Mouse (Mus musculus) cerebral cortex, adult 2 months (tissue): Measurements from ENCODE around the gene Entpd8.

Experiments
- WGBS: fragments of 180-500 bp; shearing (Covaris S2); methylation state at CpG from one replicate; pipeline ENCODE4 v1.1.7; 2018; 5-methylcytosine and 5-hydroxymethylcytosine counted together

The Entpd8 gene

GRCm38 (mm10) chr2:25098005-25098615 lies 18.0 kb downstream of the Entpd8 start:
- WGBS, result 65% methylated on average over 3 of the region's 3 CpGs

DNA sequence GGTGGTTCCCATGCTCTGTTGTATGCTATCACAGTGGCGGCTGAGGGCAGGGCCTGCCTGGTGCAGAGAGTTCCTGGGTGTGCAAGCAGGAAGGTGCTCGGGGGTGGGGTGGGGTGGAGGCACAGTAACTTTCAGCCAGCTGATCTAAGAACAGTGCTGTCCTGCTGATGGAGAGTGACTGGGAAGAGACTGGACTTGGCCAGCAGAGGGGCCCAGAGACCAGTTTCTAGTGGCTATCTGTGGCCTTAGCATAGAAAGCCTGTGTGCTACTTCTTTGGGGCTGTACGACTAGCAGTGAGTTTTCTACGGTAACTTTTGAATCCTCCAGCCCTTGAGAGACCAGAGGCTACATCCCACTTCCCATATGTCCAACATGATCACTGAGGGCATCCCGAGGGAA lies 18.9 kb downstream of the Entpd8 start:
- 51% methylated on average over 5 of the region's 5 CpGs for WGBS

- 80% methylated on average over 3 of the region's 3 CpGs for WGBS
These were observed 19.6 kb downstream of the Entpd8 start for GRCm38 (mm10) chr2:25099703-25100102.

DNA sequence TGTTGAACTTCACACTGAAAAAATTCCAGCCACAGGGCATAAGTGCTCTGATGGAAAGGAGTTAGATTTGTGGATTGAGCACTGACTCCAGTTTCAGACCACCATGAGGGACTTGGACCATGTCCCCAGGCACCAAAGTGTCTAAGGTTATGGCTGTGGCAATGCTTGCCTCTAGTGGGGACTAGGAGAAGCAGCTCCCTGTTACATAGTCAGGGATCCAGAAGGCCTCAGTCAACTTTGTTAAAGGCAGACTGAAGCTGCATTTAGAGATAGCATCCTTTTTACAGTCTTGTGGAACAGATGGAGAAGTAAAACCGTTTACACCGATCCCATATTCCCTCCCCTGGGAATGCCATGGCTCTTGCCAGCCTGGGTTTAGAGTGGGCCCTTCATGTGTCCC lies 24.0 kb downstream of the Entpd8 start:
- 20% methylated on average over 2 of the region's 2 CpGs for WGBS

DNA sequence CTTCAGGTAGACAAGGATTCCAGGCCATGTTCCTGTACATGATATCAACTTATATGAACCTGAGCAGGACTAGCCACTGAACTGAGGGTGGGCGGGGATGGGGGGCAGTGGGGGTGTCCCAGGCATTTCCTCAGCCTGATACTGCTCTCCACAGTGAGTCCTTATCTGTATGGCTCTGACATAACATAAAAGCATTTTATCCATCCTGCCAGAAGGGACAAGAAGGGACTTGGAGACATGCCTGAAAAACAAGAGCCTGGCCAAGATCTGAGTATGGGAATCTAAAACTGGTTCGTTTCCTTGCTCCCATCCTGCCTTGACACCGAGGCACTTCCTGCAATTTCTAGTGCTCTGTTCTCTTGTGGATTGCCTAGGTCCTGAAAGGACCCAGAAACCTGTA lies 25.9 kb downstream of the Entpd8 start:
- 44% methylated on average over 3 of the region's 3 CpGs for WGBS

DNA sequence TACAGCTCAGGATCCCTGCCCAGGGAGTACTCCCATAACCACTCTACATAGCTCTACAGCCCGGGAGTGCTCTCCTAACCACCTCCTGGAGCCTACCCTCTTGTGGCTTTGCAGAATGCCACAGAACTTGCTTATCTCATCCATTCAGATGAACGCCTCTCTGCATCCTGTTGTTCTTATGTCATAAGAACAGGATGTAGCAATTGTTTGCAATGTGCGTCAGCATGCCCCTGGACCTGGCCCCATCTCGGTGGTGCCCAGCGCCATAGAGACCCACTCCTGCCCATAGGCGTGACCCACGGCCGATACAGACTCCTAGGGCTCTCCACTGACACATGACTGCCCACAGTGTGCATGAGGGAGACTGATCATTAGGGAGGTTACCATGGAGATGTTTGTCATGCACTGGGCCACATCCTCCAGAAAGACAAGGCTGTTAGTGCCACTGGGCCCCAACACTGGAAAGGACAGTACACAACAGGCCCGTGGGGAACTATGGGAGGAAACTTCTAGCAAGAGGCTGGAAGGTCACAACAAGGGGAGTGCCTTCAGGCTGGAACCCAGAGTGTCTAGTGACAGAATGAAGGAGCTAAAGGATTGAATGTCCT lies 31.2 kb downstream of the Entpd8 start:
- whole genome bisulfite sequencing, result 75% methylated on average over 9 of the region's 9 CpGs

DNA sequence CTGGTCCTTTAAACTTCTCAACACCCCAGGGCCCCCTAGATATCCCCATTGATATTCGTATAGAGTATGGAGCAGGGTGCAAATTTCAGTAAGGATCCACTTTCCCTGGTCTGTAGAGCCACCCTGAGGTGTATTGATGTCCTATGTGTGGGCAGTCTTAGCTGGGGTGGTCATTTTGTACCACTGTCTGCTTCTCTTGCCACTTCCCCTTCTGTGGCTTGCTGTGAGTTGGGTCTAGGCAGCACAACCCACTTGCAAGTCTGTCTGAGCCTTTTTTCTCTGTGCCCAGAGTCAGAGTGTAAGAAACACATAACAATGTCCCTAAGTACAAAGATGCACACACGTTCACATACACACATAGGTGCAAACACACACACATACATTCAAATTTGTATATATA lies 34.2 kb downstream of the Entpd8 start:
- WGBS, result 90% methylated on average over 2 of the region's 2 CpGs

DNA sequence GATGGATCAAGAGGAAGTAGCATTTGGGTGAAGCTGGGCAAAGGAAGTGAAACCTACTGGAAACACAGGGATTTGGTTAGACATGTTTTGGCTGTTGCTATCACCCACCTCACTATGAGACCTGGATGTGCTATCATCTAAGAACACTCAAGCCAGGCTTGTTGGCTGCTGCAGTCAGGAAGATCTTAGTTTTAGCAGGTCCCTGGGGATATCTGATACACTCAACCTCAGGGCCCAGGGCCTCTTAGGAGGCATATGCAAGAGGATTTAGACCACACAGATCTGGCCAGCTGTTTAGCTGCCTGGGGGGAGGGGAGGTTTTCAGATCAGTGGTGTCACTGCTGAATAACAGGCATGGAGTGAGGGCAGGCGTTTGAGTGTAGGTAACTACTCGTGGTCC lies 35.3 kb downstream of the Entpd8 start:
- WGBS, result 70% methylated on average over 2 of the region's 2 CpGs

GRCm38 (mm10) chr2:25120963-25121362 lies 40.9 kb downstream of the Entpd8 start:
- WGBS, result 78% methylated on average over 7 of the region's 7 CpGs

GRCm38 (mm10) chr2:25122666-25123065 lies 42.6 kb downstream of the Entpd8 start:
- WGBS, result 92% methylated on average over 2 of the region's 2 CpGs

DNA sequence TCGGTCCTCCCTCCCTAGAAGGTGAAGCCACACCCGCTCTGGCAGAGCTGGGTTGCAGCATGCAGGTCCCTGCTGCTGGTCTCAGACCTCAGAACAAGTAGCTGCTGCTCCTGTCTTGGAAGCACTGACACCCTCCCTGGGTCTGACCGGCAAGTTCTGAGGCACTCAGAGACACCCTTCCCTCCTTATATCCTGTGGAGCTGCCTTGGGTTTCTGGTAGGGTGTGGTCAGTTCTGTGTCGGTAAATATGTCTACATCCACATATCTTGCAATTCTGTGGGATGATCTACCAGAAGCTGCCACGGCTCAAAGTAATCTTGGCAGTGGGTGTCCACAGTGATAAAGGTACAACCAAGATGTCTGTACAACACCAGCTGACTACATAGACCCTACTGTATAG lies 43.4 kb downstream of the Entpd8 start:
- 86% methylated on average over 5 of the region's 5 CpGs for WGBS

- WGBS, result 70% methylated on average over 3 of the region's 3 CpGs
These were observed 44.3 kb downstream of the Entpd8 start for GRCm38 (mm10) chr2:25124411-25124810.

GRCm38 (mm10) chr2:25125146-25125545 lies 45.0 kb downstream of the Entpd8 start:
- 97% methylated on average over 6 of the region's 6 CpGs for WGBS

- WGBS, result 52% methylated on average over 19 of the region's 19 CpGs
These were observed 46.2 kb downstream of the Entpd8 start for GRCm38 (mm10) chr2:25126011-25127010.

DNA sequence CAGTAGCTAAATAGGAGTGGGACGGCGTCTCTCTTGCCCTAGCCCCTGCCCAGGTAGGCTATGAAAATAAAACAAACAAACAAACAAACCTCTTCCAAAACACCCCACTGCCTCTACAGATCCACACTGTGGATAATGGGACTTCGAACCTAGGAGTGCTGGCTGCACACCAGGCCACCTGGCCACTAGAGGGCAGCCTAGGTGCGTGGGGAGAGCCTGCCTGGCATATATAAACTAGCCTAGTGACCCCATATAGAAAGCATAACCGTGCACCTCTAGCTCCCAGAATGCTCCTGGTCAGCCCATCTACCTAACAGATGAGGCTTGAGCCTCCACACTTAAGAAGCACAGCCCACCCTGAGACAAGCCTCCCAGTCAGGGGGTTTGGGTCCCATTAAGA lies 47.1 kb downstream of the Entpd8 start:
- WGBS, result 71% methylated on average over 5 of the region's 5 CpGs

GRCm38 (mm10) chr2:25128072-25128471 lies 48.0 kb downstream of the Entpd8 start:
- WGBS, result 58% methylated on average over 11 of the region's 11 CpGs

GRCm38 (mm10) chr2:25131601-25132000 lies 51.5 kb downstream of the Entpd8 start:
- WGBS, result 76% methylated on average over 9 of the region's 9 CpGs
